Mouse (Mus musculus) right cerebral cortex, adult 2 months (tissue): Measurements from ENCODE around the gene Iqch.

Experiments
- DNase-seq, 2 experiments: peaks; one replicate each; pipeline ENCODE4 v3.0.0; 2021 to 2022; ENCODE audit warnings: low spot score in 2 of 2

Iqch gene

GRCm38 (mm10) chr9:63377270-63378142 lies 224.8 kb downstream of the Iqch start, which contains the start of gene Map2k5:
Map2k5 (minus strand) TSS chr9:63377902.
- peak; percentile 89 to 93 for DNase-seq

- DNase-seq = no peak
These were observed 229.0 kb downstream of the Iqch start for GRCm38 (mm10) chr9:63373315-63373714.

GRCm38 (mm10) chr9:63372541-63372940 lies 229.8 kb downstream of the Iqch start:
- no peak for DNase-seq
